Mouse (Mus musculus) small intestine, adult 2 months (tissue): ENCODE data around the gene Brca1. TPM values are rescaled to one million over a fixed set of nuclear protein-coding genes. Genes with fewer than 3 reads are reported as not detected.

ENCODE experiments used
- polyA plus RNA-seq: library from polyadenylated mRNA; depleted of rRNA; stranded (reverse); fragments of >200 nt; gene quantifications from 2 replicates; pipeline ENCODE4 v1.2.3, GENCODE M21; 2012; rRNA removed

Brca1 gene
- polyA plus RNA-seq, 1 experiment: 1.0 TPM

Other genes with a start within 250 kb of the Brca1 start
- gene Becn1, start 249.7 kb downstream of the Brca1 start, polyA plus RNA-seq: 157 and 163 TPM in 2 replicates
- 19.9 and 36.7 TPM in 2 replicates for gene Psme3, start 235.7 kb downstream of the Brca1 start, polyA plus RNA-seq
- 2.7 and 5.9 TPM in 2 replicates for gene Aoc2, start 226.9 kb downstream of the Brca1 start, polyA plus RNA-seq
- 6.6 and 8.9 TPM in 2 replicates for gene Aoc3, start 221.3 kb downstream of the Brca1 start, polyA plus RNA-seq
- 8.8 and 9.7 TPM in 2 replicates for gene G6pc, start 184.4 kb downstream of the Brca1 start, polyA plus RNA-seq
- gene Aarsd1, start 134.3 kb downstream of the Brca1 start, polyA plus RNA-seq: 8.5 and 10.8 TPM in 2 replicates
- gene Gm27029, start 127.2 kb downstream of the Brca1 start, polyA plus RNA-seq: 0.11 TPM in 1 of 2 replicates, not detected in the other
- 15.4 and 23.7 TPM in 2 replicates for gene Rundc1, start 126.9 kb downstream of the Brca1 start, polyA plus RNA-seq
- 0.51 and 0.89 TPM in 2 replicates for gene Ptges3l, start 126.6 kb downstream of the Brca1 start, polyA plus RNA-seq
- gene Rpl27, start 109.7 kb downstream of the Brca1 start, polyA plus RNA-seq: 178 and 244 TPM in 2 replicates
- 44.3 and 123 TPM in 2 replicates for gene Ifi35, start 103.5 kb downstream of the Brca1 start, polyA plus RNA-seq
- gene Rnd2, start 87.0 kb downstream of the Brca1 start, polyA plus RNA-seq: 18.5 and 28.1 TPM in 2 replicates
- gene Vat1, start 85.7 kb downstream of the Brca1 start, polyA plus RNA-seq: 92.5 and 272 TPM in 2 replicates
- 47.4 and 116 TPM in 2 replicates for gene Nbr1, start 194 bp upstream of the Brca1 start, polyA plus RNA-seq
- 57.2 and 171 TPM in 2 replicates for gene Tmem106a, start 30.3 kb upstream of the Brca1 start, polyA plus RNA-seq
- gene Gm11634, start 47.3 kb upstream of the Brca1 start, polyA plus RNA-seq: not detected in 2 replicates
- 6.3 and 12.4 TPM in 2 replicates for gene Rdm1, start 75.2 kb upstream of the Brca1 start, polyA plus RNA-seq
- 7.6 and 27.9 TPM in 2 replicates for gene Arl4d, start 113.6 kb upstream of the Brca1 start, polyA plus RNA-seq
- 4.6 and 8.0 TPM in 2 replicates for gene Dhx8, start 181.0 kb upstream of the Brca1 start, polyA plus RNA-seq
- gene Etv4, start 233.4 kb upstream of the Brca1 start, polyA plus RNA-seq: 0.95 and 2.3 TPM in 2 replicates